Mouse (Mus musculus): Measurements from ENCODE around the gene Stk40. TPM values are rescaled to one million over a fixed set of nuclear protein-coding genes. Genes with fewer than 3 reads are reported as not detected.

Gene Stk40
- polyA plus RNA-seq, 1 experiment from 2014 or later, result 34.2 TPM

GRCm38 (mm10) chr4:126102061-126102841 is 1.5 kb upstream of the Stk40 start:
- H3K27me3 ChIP-seq, result no peaks in the 10 kb centered on the region
- ATAC-seq, result no peak
- no peak overlapping the region for H3K9ac ChIP-seq
- peak overlapping the region; percentile 88 for H3K27ac ChIP-seq
- H3K36me3 ChIP-seq (ENCODE audit: poor library complexity, severe bottlenecking), result peaks cover 17% of the 10 kb centered on the region; the same call in 1 of the 2 replicates
- peak overlapping the region; percentile 97 for H3K4me2 ChIP-seq
- no peaks in the 10 kb centered on the region for H3K9me3 ChIP-seq (replicated peaks)
- peak overlapping the region; percentile 93; the same call in 1 of the 2 replicates for H3K4me3 ChIP-seq
- peaks cover 50% of the 10 kb centered on the region for H3K4me1 ChIP-seq
- WGBS, result 39% methylated on average over 7 of the region's 7 CpGs

GRCm38 (mm10) chr4:126103057-126103581 is 638 bp upstream of the Stk40 start:
- peak; percentile 25 for ATAC-seq
- peak overlapping the region; percentile 60 for H3K9ac ChIP-seq
- H3K9me3 ChIP-seq (replicated peaks), result no peaks in the 10 kb centered on the region
- H3K4me1 ChIP-seq, result peaks cover 54% of the 10 kb centered on the region
- H3K4me3 ChIP-seq, result peak overlapping the region; percentile 93
- WGBS, result under 1% methylated on average over 15 of the region's 15 CpGs
- peak overlapping the region; percentile 88 for H3K27ac ChIP-seq
- peak overlapping the region; percentile 97 for H3K4me2 ChIP-seq
- no peaks in the 10 kb centered on the region for H3K27me3 ChIP-seq
- H3K36me3 ChIP-seq (ENCODE audit: poor library complexity, severe bottlenecking), result peaks cover 13% of the 10 kb centered on the region; the same call in 1 of the 2 replicates

GRCm38 (mm10) chr4:126104261-126105075 is 711 bp downstream of the Stk40 start:
- H3K36me3 ChIP-seq (ENCODE audit: poor library complexity, severe bottlenecking), result no peaks in the 10 kb centered on the region
- H3K9me3 ChIP-seq (replicated peaks), result no peaks in the 10 kb centered on the region
- ATAC-seq, result peak; percentile 30
- H3K9ac ChIP-seq, result peak overlapping the region; percentile 87
- peak overlapping the region; percentile 93 for H3K4me3 ChIP-seq
- H3K4me1 ChIP-seq, result peaks cover 64% of the 10 kb centered on the region
- 3% methylated on average over 34 of the region's 34 CpGs for WGBS
- H3K27me3 ChIP-seq, result no peaks in the 10 kb centered on the region
- H3K27ac ChIP-seq, result peak overlapping the region; percentile 44; the same call in 1 of the 2 replicates
- peak overlapping the region; percentile 97 for H3K4me2 ChIP-seq

DNA sequence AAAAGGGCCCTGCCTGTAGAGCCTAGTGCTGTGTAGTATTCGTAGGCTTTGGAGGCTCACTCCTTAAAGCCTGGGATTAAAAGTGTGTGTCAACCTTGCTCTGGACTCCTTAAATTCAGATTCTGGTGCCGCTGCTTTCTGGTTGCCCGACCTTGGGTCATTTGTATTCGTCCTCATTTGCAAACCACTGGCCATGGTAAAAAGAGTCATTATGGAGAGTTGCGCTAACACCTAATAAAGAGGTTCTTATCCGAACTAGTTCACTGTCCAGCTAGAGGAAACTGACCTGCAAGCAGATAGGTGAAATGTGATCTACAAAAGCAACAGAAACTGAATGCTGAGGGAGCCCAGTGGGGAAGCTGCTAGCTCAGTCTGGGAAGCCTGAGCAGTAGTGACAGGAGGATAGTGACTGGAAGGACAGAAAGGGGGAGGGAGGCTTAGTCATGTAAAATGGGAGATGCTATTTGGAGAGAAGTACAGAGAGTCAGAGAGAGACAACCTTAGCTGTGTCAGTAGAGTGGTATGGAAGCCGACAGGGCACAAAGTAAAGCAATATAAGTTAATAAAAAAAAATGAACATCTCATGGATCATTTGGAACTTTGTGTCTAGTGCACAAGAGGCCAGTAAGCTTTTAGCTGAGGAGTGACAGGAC is 1.5 kb downstream of the Stk40 start:
- no peak overlapping the region for H3K27ac ChIP-seq
- peak overlapping the region; percentile 93 for H3K4me3 ChIP-seq
- WGBS, result 51% methylated on average over 7 of the region's 7 CpGs
- peak overlapping the region; percentile 97 for H3K4me2 ChIP-seq
- no peak for ATAC-seq
- no peaks in the 10 kb centered on the region for H3K9me3 ChIP-seq (replicated peaks)
- H3K4me1 ChIP-seq, result peaks cover 67% of the 10 kb centered on the region
- H3K9ac ChIP-seq, result peak overlapping the region; percentile 87
- no peaks in the 10 kb centered on the region for H3K27me3 ChIP-seq
- H3K36me3 ChIP-seq (ENCODE audit: poor library complexity, severe bottlenecking), result no peaks in the 10 kb centered on the region

GRCm38 (mm10) chr4:126108061-126108740 is 4.4 kb downstream of the Stk40 start:
- H3K27me3 ChIP-seq, result no peaks in the 10 kb centered on the region
- 25% methylated on average over 8 of the region's 8 CpGs for WGBS
- no peak overlapping the region for H3K27ac ChIP-seq
- H3K4me3 ChIP-seq, result no peak overlapping the region
- H3K4me2 ChIP-seq, result no peak overlapping the region
- peak overlapping the region; percentile 37; the same call in 1 of the 2 replicates for H3K9ac ChIP-seq
- no peaks in the 10 kb centered on the region for H3K9me3 ChIP-seq (replicated peaks)
- ATAC-seq, result no peak
- no peaks in the 10 kb centered on the region for H3K36me3 ChIP-seq (ENCODE audit: poor library complexity, severe bottlenecking)
- H3K4me1 ChIP-seq, result peaks cover 55% of the 10 kb centered on the region

GRCm38 (mm10) chr4:126109613-126110373 is 6.0 kb downstream of the Stk40 start:
- WGBS, result 83% methylated on average over 10 of the region's 10 CpGs
- Histone ChIP-seq H3K4me2 (no peak overlapping the region), H3K4me1 (peaks cover 53% of the 10 kb centered on the region)

DNA sequence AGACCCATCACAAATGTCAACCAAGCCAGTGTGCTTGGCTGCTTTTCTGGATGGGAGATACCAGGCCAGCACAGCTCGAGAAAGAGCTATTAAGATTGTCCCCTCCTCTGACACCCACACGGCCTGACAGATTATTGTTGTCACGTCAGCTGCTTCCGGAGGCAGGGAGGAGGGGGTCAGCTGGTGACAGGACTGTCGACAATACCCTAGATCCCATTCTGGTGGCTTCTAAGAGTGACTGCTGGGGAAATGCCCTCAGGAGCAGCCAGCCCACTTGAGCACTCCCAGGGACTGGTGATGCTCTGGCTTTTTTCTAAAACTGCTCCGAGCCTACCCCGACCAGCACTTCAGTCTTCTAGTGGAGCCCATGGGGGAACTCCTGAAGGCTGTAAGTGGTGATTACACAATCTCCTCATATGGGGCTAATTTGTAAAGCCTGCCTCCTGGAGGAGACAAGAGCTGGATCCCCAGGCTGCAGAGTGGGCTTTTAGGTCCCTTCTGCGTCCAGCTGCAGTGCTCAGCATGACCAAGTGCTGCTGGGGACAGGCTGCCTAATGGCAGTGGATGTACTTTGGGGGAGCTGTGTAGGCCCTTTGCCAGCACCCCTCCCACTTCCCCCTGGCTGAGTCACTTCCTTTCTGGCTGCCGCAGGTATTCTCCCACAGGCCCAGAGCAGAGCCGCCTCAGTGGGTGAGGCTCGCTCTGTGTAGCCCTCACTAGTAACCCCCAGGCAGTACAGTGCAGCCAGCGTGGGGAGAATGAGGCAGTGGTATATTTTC is 6.8 kb downstream of the Stk40 start:
- Histone ChIP-seq H3K9me3 (replicated peaks) (no peaks in the 10 kb centered on the region), H3K27me3 (no peaks in the 10 kb centered on the region), H3K4me2 (peak overlapping the region; percentile 24), H3K4me1 (peaks cover 47% of the 10 kb centered on the region), H3K36me3 (ENCODE audit: poor library complexity, severe bottlenecking) (no peaks in the 10 kb centered on the region), H3K9ac (peak overlapping the region; percentile 27), H3K4me3 (no peak overlapping the region), H3K27ac (peak overlapping the region; percentile 49)
- WGBS, result 16% methylated on average over 12 of the region's 12 CpGs
- peak; percentile 45 for ATAC-seq

More at GRCm38 (mm10) chr4:126109613-126110373, 6.0 kb downstream of the Stk40 start:
- peak overlapping the region; percentile 27 for H3K9ac ChIP-seq
- no peaks in the 10 kb centered on the region for H3K9me3 ChIP-seq (replicated peaks)
- no peak for ATAC-seq
- no peaks in the 10 kb centered on the region for H3K27me3 ChIP-seq
- H3K36me3 ChIP-seq (ENCODE audit: poor library complexity, severe bottlenecking), result no peaks in the 10 kb centered on the region
- peak overlapping the region; percentile 49 for H3K27ac ChIP-seq
- H3K4me3 ChIP-seq, result no peak overlapping the region

GRCm38 (mm10) chr4:126111153-126111549 is 7.4 kb downstream of the Stk40 start:
- no peak for ATAC-seq
- 23% methylated on average over 7 of the region's 7 CpGs for WGBS
- no peaks in the 10 kb centered on the region for H3K9me3 ChIP-seq (replicated peaks)

DNA sequence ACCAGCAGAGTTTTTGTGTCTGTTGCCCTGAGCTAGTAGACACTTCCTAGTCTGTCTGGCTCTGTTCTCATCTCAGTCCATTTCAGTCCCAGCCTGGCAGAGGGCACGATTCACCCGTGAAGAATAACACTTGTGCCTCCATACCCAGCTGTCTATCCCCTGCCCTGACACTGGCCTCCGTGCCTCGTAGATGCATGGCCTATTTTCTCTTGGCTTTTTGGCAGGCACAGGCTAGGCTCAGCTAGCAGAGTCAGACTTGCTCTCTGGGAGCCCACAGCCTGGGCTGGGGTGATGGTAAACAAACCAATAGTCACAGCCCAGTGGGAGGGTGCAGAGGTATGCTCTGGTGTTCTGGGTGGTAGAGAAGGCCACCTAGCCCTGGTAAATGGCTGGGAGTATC is 9.5 kb downstream of the Stk40 start:
- H3K9ac ChIP-seq, result no peak overlapping the region
- peaks cover 4% of the 10 kb centered on the region; the same call in 1 of the 2 replicates for H3K36me3 ChIP-seq (ENCODE audit: poor library complexity, severe bottlenecking)
- no peaks in the 10 kb centered on the region for H3K27me3 ChIP-seq
- no peaks in the 10 kb centered on the region for H3K9me3 ChIP-seq (replicated peaks)
- no peak for ATAC-seq
- peaks cover 37% of the 10 kb centered on the region for H3K4me1 ChIP-seq
- no peak overlapping the region for H3K27ac ChIP-seq
- no peak overlapping the region for H3K4me2 ChIP-seq
- 81% methylated on average over 4 of the region's 4 CpGs for WGBS
- H3K4me3 ChIP-seq, result no peak overlapping the region

More at GRCm38 (mm10) chr4:126111153-126111549, 7.4 kb downstream of the Stk40 start:
- Histone ChIP-seq H3K27ac (peak overlapping the region; percentile 49), H3K4me2 (peak overlapping the region; percentile 24), H3K4me3 (no peak overlapping the region), H3K36me3 (ENCODE audit: poor library complexity, severe bottlenecking) (no peaks in the 10 kb centered on the region), H3K4me1 (peaks cover 44% of the 10 kb centered on the region), H3K27me3 (no peaks in the 10 kb centered on the region), H3K9ac (peak overlapping the region; percentile 27)

DNA sequence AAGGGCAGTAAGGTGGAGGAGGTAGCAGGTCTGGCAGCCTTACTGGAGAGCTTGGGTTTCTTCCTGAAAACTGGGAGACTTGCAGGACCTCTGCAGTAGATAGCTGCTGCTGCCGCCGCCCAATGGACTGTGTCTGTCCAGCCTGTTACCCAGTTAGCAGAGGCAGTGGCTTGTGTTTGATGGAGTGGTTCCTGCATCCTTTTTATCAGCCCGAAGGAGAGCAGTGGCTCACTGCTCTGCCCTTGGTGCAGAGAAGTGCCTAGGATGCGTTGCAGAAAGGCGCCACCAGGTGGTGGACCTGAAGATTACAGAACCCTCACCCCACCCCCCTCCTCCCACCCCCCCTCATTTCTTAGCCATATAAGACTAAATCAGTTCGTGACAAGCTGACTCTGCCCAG is 10.2 kb downstream of the Stk40 start:
- Histone ChIP-seq H3K9me3 (replicated peaks) (no peaks in the 10 kb centered on the region), H3K9ac (no peak overlapping the region), H3K27me3 (no peaks in the 10 kb centered on the region), H3K4me3 (no peak overlapping the region), H3K36me3 (ENCODE audit: poor library complexity, severe bottlenecking) (peaks cover 6% of the 10 kb centered on the region; the same call in 1 of the 2 replicates), H3K27ac (no peak overlapping the region), H3K4me1 (peaks cover 36% of the 10 kb centered on the region), H3K4me2 (no peak overlapping the region)
- ATAC-seq, result no peak
- 20% methylated on average over 6 of the region's 6 CpGs for WGBS

Data from forebrain, embryonic 13.5 days (tissue).